Mouse (Mus musculus): Measurements from ENCODE around the gene Olfr1535.

Olfr1535 gene

DNA sequence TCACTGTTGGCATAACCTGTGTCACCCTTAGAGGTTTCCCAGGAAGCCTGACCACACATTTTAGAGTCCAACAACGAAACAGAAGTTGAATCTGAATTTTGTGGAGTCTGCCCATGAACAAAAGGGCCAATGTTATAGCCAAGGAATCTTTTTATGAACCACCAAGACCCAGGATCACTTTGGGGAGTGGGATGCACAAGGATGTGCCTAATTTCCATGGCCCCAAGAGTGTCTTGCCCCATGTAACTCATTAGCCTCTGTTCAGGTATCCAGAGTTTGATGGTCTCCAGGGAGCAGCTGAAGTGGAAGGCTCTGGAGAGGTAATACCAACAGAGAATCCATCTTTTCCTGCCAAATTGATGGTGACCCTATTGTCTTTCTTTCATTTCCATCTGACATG lies at the start of gene Olfr1535:
Olfr1535 (minus strand) TSS at position 101 of the 400 bp plus-strand sequence.
- DNase-seq: no peak

DNA sequence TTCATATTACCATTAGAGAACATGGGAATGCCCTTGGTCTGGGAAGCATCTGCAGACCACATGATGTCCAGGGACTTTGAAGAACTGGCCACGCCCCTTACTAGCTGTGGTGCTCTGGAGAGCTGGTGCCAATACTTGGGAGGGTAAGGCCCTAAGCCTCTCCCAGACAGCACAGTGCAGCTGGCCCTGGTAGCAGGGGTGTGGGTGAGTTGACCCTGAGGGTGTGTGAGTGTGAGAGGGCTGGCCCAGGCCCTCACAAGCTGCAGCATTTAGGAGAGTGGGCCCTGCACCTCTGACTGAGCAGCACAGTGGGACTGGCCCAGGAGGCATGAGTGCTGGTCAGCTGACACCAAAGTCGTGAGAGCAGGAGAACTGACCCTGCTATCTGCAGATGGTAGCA lies 31.9 kb upstream of the Olfr1535 start:
- no peak for DNase-seq

DNA sequence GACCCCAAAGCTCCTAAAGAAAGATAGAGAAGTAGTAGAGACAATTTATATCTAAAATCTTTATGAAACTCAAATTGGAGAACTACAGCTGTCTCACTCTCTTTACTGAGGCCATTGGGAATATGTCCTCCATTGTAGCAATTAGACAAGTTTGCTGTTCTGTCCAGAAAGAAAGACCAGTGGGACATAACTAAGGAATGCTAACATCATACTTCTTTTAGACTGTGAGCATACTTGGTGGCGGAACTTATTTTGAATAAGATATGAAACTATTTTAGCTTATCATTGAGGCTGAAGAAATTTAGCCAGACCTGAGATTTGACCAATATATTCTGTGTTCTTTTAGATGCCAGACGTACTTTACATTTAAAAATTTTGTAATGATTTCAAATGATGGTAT lies 22.0 kb upstream of the Olfr1535 start, which contains the start of gene Olfr1364:
Olfr1364 (minus strand) TSS at position 101 of the 400 bp plus-strand sequence.
- DNase-seq: no peak

DNA sequence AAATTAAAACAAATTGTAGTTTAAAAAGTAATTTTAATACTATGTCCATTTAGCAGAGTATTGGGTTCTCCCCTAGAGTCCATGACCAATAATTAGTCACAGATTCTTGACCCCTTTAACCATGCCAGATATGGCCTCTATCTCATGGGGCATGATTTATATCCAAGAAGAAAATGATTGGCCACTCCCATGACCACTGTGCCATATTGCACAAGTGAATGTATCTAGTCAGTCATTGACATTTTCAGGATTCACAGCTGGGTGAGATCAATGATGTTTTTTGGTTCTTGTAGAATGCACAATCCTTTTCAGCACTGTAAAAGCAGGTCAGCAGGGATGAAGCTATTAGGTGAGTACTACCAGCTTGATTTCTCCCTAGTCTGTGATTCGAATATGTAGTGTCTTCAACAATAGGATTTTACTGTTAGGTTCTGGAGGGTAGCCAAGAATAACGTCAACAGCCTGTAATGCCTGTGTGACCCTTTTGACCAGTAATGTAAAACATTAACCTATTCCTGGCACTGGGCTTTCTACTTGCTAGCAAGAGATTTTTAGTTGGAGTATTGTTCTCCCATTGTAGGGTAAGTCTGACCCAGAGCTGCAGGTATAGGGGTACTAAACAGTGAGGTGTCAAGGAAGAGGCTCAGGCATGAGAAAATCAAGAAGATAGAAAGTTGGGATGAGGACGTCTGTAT lies 9.1 kb downstream of the Olfr1535 start:
- DNase-seq: no peak

DNA sequence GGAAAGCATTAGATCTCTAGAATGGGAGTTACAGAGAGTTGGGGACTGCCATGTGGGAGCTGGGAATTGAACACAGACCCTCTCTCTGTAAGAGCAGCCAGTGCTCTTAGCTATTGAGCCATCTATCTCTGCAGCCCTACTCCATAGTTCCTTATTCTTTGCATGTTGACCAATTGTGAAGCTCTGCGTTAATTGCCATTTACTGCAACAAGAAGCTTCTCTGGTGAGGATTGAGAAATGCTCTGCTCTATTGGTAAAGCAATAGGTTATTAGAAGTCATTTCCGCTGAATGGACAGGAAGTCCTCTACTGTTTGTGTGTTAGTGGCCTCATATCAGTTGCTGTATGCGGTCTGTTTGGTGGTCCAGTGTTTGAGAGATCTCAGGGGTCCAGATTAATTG lies 10.2 kb downstream of the Olfr1535 start:
- no peak for DNase-seq

DNA sequence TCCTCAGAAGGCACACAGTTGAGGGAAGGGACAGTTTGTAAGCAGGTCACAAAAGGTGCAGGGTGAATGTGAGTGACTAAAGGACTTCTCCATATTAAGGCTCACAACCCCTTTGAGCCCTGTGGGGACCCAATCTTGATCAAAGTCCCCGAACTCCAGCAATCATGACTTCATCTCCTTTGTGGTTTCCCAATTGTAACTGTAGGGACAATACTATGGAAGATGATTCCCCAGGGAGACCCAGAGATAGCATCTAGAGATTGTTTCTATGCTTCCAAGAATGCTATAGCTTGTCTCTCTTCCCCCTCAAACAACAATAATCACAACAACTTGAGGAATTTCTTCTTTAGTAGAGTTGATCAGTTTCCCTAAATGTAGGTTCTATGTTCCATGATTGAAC lies 17.0 kb downstream of the Olfr1535 start, which contains the start of gene Olfr1366:
Olfr1366 (minus strand) TSS at position 101 of the 400 bp plus-strand sequence.
- no peak for DNase-seq

DNA sequence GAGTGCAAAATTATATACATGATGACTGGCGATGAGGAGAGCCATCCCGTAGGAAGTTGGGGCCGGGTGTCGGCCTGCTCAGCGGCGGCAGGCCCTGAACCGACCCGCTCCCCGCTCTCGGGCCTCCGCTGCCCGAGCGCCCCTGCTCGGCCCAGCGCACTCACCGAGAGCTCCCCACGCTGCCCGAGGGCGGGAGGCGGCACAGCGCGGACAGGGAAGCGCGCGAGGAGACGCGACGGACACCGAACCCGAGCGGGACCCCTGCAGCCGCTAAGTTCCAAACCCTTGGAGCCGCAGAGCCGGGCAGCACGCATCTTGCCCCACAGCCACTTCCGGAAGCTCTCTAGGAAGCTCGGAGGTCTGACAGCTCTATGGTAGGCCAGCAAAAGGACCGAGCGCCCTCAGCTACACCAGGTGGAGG lies 28.9 kb downstream of the Olfr1535 start, which contains the start of gene Zkscan8:
Zkscan8 (minus strand) TSS at position 340 of the 421 bp plus-strand sequence.
- peak; percentile 91 for DNase-seq

DNA sequence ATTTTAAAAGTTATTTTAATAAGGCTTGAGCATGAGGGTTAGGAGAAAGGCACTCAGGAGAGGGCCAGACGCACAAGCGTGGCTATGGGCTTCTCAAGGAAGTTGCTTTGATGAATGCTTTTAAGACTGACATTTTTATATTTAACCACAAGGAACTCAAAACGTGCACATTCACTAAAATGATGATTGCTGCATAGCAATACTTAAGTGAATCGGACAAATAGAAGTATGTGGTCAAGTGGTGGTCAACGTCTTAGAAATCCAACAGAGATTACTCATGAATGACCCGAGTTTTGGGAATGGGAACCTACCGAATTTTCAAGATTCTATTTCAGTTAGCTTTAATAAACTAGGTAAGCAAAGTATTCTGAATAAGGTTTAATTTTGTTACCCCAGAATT lies 29.6 kb downstream of the Olfr1535 start:
- DNase-seq: no peak

DNA sequence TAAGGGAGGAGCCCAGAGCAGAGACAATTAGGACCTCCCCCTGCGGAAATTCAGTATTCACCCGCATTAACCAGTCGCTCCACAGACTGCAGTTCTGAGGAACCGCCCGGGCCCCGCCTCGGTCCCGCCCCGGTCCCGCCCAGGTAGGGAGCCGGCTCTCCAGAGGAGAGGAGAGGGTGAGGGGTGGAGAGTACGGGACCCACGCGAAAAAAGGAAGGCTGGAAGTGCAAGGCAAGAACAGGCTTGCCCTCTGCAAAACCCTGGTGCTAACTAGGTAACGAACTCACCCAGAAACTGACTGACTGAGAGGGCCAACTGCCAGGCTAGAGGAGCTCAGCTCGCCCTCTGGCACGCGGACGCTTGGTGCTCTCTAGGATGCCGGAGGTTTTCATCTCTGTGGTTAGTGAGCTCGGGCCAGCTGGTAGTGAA lies 53.5 kb downstream of the Olfr1535 start:
- DNase-seq: peak; percentile 77
